Mouse (Mus musculus) left cerebral cortex, postnatal 10 days (tissue): Measurements from ENCODE around the gene Trim11. TPM values are rescaled to one million over a fixed set of nuclear protein-coding genes. Genes with fewer than 3 reads are reported as not detected.
"Not testable (repeated sequence)": the region's sequence is repeated elsewhere in the genome, so short reads cannot be mapped to it uniquely, and the experiment has no call there.

ENCODE experiments used
- DNase-seq, 2 experiments: peaks; one replicate each; pipeline ENCODE4 v3.0.0; 2021 to 2022; ENCODE audit warnings: low spot score in 2 of 2, mixed read lengths in 1 of 2; ENCODE audit errors: extremely low spot score in 1 of 2
- intact Hi-C: fragments of 180-260 bp; cut with DNase I; formaldehyde crosslinking; loops from one replicate; pipeline ENCODE4 v1.15.1; 2025
- total RNA-seq, 2 experiments: library from RNA; stranded (reverse); gene quantifications; 2 replicates each; pipeline ENCODE4 v1.2.3; 2021

Trim11 gene
- total RNA-seq, result 10 to 100 TPM; 22.0 to 22.7 TPM

GRCm38 (mm10) chr11:58978027-58978705, at the start of gene Trim11:
Gene Trim11 (plus strand): TSS chr11:58978093.
- DNase-seq, result peak; percentile 55 to 69
- intact Hi-C loops, result loop anchor here (10.0 kb wide), 1 partner anchor 207 kb away; the partner anchor contains the start of gene Gjc2

- intact Hi-C loops, result no loop called here
- no peak for DNase-seq
Measured at GRCm38 (mm10) chr11:58929055-58929454, 48.8 kb upstream of the Trim11 start.

- intact Hi-C loops, result loop anchor here (10.0 kb wide), 1 partner anchor 365 kb away; the partner anchor contains the start of gene Wnt3a
- no peak for DNase-seq
Measured at GRCm38 (mm10) chr11:58929641-58930040, 48.3 kb upstream of the Trim11 start.

GRCm38 (mm10) chr11:58930254-58930653, 47.6 kb upstream of the Trim11 start:
- intact Hi-C loops, result loop anchor here (10.0 kb wide), 1 partner anchor 365 kb away; the partner anchor contains the start of gene Wnt3a

GRCm38 (mm10) chr11:58931576-58931975, 46.3 kb upstream of the Trim11 start:
- no peak for DNase-seq
- intact Hi-C loops, result loop anchor here (10.0 kb wide), 1 partner anchor 363 kb away; the partner anchor contains the start of gene Wnt3a

More at GRCm38 (mm10) chr11:58930254-58930653, 47.6 kb upstream of the Trim11 start:
- no peak for DNase-seq

- DNase-seq, result no peak
- intact Hi-C loops, result loop anchor here (10.0 kb wide), 1 partner anchor 357 kb away; the partner anchor contains the start of gene Wnt3a
Measured at GRCm38 (mm10) chr11:58937909-58938308, 40.0 kb upstream of the Trim11 start.

- intact Hi-C loops, result loop anchor here (10.0 kb wide), 1 partner anchor 356 kb away; the partner anchor contains the start of gene Wnt3a
Measured at GRCm38 (mm10) chr11:58938322-58939087, 39.4 kb upstream of the Trim11 start, which contains the start of gene Rnf187. Gene Rnf187 (minus strand): TSS chr11:58938916.

GRCm38 (mm10) chr11:58939088-58939439, 38.8 kb upstream of the Trim11 start:
- DNase-seq, result no peak

More at GRCm38 (mm10) chr11:58938322-58939087, 39.4 kb upstream of the Trim11 start, which contains the start of gene Rnf187:
- DNase-seq, result peak; percentile 89 to 94

GRCm38 (mm10) chr11:58944136-58944535, 33.8 kb upstream of the Trim11 start:
- no peak for DNase-seq
- intact Hi-C loops, result no loop called here

More at GRCm38 (mm10) chr11:58939088-58939439, 38.8 kb upstream of the Trim11 start:
- intact Hi-C loops, result loop anchor here (10.0 kb wide), 1 partner anchor 356 kb away; the partner anchor contains the start of gene Wnt3a

GRCm38 (mm10) chr11:58947306-58947705, 30.6 kb upstream of the Trim11 start:
- no peak for DNase-seq
- intact Hi-C loops, result no loop called here

GRCm38 (mm10) chr11:58947798-58948528, 29.9 kb upstream of the Trim11 start:
- peak; percentile 59 to 65 for DNase-seq
- intact Hi-C loops, result no loop called here

GRCm38 (mm10) chr11:58948542-58949479, 29.1 kb upstream of the Trim11 start, which contains the start of gene Hist3h2ba:
Gene Hist3h2ba (plus strand): TSS chr11:58948920.
- DNase-seq, result peak; percentile 67 to 89

GRCm38 (mm10) chr11:58949480-58950431, 28.1 kb upstream of the Trim11 start:
- peak; percentile 65 to 69 for DNase-seq
- intact Hi-C loops, result no loop called here

More at GRCm38 (mm10) chr11:58948542-58949479, 29.1 kb upstream of the Trim11 start, which contains the start of gene Hist3h2ba:
- intact Hi-C loops, result no loop called here

GRCm38 (mm10) chr11:58951210-58951609, 26.7 kb upstream of the Trim11 start:
- intact Hi-C loops, result no loop called here
- no peak for DNase-seq

- peak in 1 of 2 experiments; percentile 49 for DNase-seq
- intact Hi-C loops, result no loop called here
Measured at GRCm38 (mm10) chr11:58953351-58954169, 24.3 kb upstream of the Trim11 start.

GRCm38 (mm10) chr11:58954170-58954419, 23.8 kb upstream of the Trim11 start:
- intact Hi-C loops, DNase-seq: not testable (repeated sequence)
